36 mouse cellular contexts compared by ENCODE assay signal in the genomic region with DNA sequence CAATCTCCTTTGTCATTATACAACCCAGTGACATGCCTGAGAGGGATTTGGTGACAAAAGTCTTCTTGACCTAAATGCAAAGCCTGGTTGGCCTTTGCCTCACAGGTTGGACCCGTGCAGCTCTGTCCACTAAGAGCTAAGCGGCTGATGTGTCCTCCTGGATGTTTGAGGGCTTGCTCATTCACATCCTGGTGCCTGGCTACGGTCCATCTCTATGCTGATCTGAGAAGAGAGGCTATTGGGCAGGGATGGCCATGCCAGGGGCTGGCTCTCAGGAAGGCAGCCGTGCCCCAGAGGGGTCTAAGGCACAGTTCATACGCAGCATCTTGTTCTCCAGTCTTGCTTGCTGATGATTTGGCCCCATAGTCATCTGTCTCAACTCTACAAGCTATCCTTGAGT. TPM values are rescaled to one million over a fixed set of nuclear protein-coding genes. Genes with fewer than 3 reads are reported as not detected.
"Had no signal": no experiment of that assay in that cellular context is flagged by ENCODE, and none has a peak within 500 bp of the region (broad histone marks: within the 10 kb centered on the region; RNA-seq: fewer than 3 reads in every experiment).

No protein-coding gene starts in this region.

- H3K9ac ChIP-seq: limb, embryonic 12.5 days; limb, embryonic 13.5 days; limb, embryonic 15.5 days; liver, embryonic 12.5 days; liver, embryonic 13.5 days; liver, embryonic 14.5 days; liver, embryonic 15.5 days; liver, postnatal 0 days; lung, embryonic 14.5 days; lung, embryonic 15.5 days; midbrain, embryonic 12.5 days; midbrain, embryonic 13.5 days; midbrain, embryonic 15.5 days; neural tube, embryonic 12.5 days; neural tube, embryonic 13.5 days had no signal

- H3K4me1 ChIP-seq: midbrain, embryonic 10.5 days; midbrain, embryonic 12.5 days; midbrain, embryonic 13.5 days; midbrain, embryonic 15.5 days; neural tube, embryonic 12.5 days; neural tube, embryonic 13.5 days had no signal

- H3K27ac ChIP-seq: limb, embryonic 10.5 days; limb, embryonic 12.5 days; limb, embryonic 13.5 days; limb, embryonic 15.5 days; liver, embryonic 12.5 days; liver, embryonic 13.5 days; liver, embryonic 14.5 days; liver, embryonic 15.5 days; lung, embryonic 15.5 days; macrophage; midbrain, embryonic 10.5 days; midbrain, embryonic 12.5 days; midbrain, embryonic 13.5 days; midbrain, embryonic 15.5 days; neural tube, embryonic 12.5 days; neural tube, embryonic 13.5 days had no signal

- H3K9me3 ChIP-seq: limb, embryonic 10.5 days; limb, embryonic 12.5 days; limb, embryonic 13.5 days; limb, embryonic 15.5 days; liver, embryonic 12.5 days; liver, embryonic 13.5 days; liver, embryonic 15.5 days; lung, embryonic 15.5 days; megakaryocyte, embryonic 14.5 days; midbrain, embryonic 10.5 days; midbrain, embryonic 12.5 days; midbrain, embryonic 13.5 days; midbrain, embryonic 15.5 days; neural tube, embryonic 12.5 days; neural tube, embryonic 13.5 days had no signal

- H3K36me3 ChIP-seq: limb, embryonic 10.5 days; limb, embryonic 12.5 days; limb, embryonic 13.5 days; limb, embryonic 15.5 days; liver, embryonic 12.5 days; liver, embryonic 13.5 days; liver, embryonic 15.5 days; lung, embryonic 15.5 days; midbrain, embryonic 10.5 days; midbrain, embryonic 12.5 days; midbrain, embryonic 13.5 days; midbrain, embryonic 15.5 days; neural tube, embryonic 12.5 days; neural tube, embryonic 13.5 days had no signal

- H3K4me3 ChIP-seq: limb, embryonic 10.5 days; limb, embryonic 12.5 days; limb, embryonic 13.5 days; limb, embryonic 15.5 days; liver, embryonic 12.5 days; liver, embryonic 13.5 days; liver, embryonic 15.5 days; lung, embryonic 15.5 days; megakaryocyte, embryonic 14.5 days; midbrain, embryonic 10.5 days; midbrain, embryonic 12.5 days; midbrain, embryonic 13.5 days; midbrain, embryonic 15.5 days; myocyte; neural tube, embryonic 12.5 days; neural tube, embryonic 13.5 days had no signal

- H3K4me2 ChIP-seq: limb, embryonic 12.5 days; limb, embryonic 13.5 days; limb, embryonic 15.5 days; liver, embryonic 11.5 days; liver, embryonic 12.5 days; liver, embryonic 13.5 days; liver, embryonic 15.5 days; lung, embryonic 14.5 days; lung, embryonic 15.5 days; midbrain, embryonic 11.5 days; midbrain, embryonic 12.5 days; midbrain, embryonic 13.5 days; midbrain, embryonic 15.5 days; neural tube, embryonic 12.5 days; neural tube, embryonic 13.5 days had no signal

- H3K27me3 ChIP-seq: limb, embryonic 12.5 days; limb, embryonic 15.5 days; liver, embryonic 13.5 days; liver, embryonic 15.5 days; lung, embryonic 15.5 days; midbrain, embryonic 12.5 days; midbrain, embryonic 13.5 days; midbrain, embryonic 15.5 days; neural tube, embryonic 12.5 days; neural tube, embryonic 13.5 days had no signal

- ATAC-seq: liver, embryonic 12.5 days; liver, postnatal 0 days; lung, postnatal 0 days; midbrain, embryonic 13.5 days; midbrain, embryonic 15.5 days; midbrain, embryonic 16.5 days had no signal

- DNase-seq: left cerebral cortex, postnatal 4 days; liver; liver, embryonic 13.5 days; lung, adult 18-20 months; lung, adult 2 months; lung, embryonic 14.5 days; lung, postnatal 10 days; lung, postnatal 14 days; lung, postnatal 36 days; lung, postnatal 4 days; midbrain, embryonic 14.5 days had no signal

RNA-seq across cellular contexts. Expression of gene Gm12216, which starts 21.3 kb away (rescaled TPM):
- total RNA-seq: midbrain, postnatal 0 days had no signal
- polyA plus RNA-seq: limb, embryonic 11.5 days; liver, embryonic 15.5 days; neural tube, embryonic 11.5 days; neural tube, embryonic 12.5 days had no signal
